Mouse (Mus musculus): ENCODE data around the gene Svip.

Svip gene

DNA sequence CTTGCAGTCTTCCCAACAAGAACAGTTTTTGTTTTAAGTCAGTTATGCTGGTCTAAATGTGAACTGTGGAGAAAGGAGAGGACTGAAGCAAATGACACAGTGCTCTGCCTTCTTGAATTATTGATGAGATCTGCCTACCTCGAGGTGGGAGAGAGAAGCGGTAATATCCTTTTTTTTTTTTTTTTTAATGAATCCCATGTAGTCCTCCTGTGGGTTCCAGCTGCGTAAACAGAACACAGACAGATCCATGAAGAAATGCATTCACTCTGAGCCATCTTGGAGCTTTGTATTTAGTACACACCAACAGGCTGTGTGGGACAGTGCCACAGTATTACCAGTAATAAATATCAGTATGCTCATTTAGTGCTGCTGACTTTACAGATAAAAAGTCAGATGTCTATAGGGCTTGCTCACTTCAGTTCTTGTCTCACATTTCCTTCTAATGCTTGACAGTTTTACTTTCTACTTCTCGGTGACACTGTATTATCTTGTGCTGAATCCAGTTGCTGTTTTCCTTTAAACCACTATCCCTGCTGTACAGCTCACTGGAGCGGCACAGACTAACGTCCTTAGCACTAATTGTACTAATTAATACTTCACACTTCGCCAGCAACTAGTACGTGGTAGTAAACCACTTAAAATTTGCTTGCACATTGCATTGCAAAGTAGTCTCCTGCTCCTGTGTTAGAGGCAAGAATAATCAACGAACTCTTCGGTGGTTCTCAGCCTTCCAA lies 43.4 kb downstream of the Svip start:
- no peak for DNase-seq (ENCODE audit: low spot score in 2 of 2)

GRCm38 (mm10) chr7:51960698-51961374 lies 45.0 kb downstream of the Svip start:
- DNase-seq (ENCODE audit: low spot score in 2 of 2): no peak

DNA sequence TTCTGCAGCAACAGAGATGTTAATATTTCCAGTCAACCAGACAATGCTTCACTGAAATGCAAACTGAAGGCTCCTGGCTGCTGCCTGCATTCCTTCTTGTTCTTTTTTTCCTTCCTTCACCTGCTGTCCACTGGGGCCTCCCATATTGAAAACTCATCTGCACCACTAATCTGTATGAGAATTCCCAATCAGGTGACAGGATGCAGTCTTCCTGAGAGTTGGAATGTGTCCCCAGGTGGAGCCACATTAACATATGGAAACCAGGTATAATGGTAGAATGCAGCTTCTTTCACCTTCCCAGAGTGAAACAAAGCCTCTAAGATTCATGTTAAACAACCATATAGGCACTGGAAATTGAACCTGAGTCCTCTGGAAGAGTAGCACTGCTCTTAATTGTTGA lies 48.1 kb downstream of the Svip start:
- no peak for DNase-seq (ENCODE audit: low spot score in 2 of 2)

- DNase-seq (ENCODE audit: low spot score in 2 of 2): no peak
These were observed 50.3 kb downstream of the Svip start for GRCm38 (mm10) chr7:51955424-51956041.
